Mouse (Mus musculus) G1E (cell line): ENCODE results near the gene Olfr39.

Experiments used
- CTCF ChIP-seq: IDR thresholded peaks from 2 replicates; pipeline ENCODE4 v1.5.1; 2012; ENCODE audit warnings: low read depth, low read length, inconsistent platforms, mixed read lengths
- GATA1 ChIP-seq: IDR thresholded peaks from 2 replicates; pipeline ENCODE4 v1.6.1; 2012; ENCODE audit warnings: borderline replicate concordance, low read length, inconsistent platforms, mixed read lengths
- GATA2 ChIP-seq: IDR thresholded peaks from 2 replicates; pipeline ENCODE4 v1.6.1; 2012; ENCODE audit warnings: low read depth, low read length, inconsistent platforms, borderline replicate concordance
- POLR2AphosphoS5 ChIP-seq: IDR thresholded peaks from 2 replicates; pipeline ENCODE4 v1.6.1; 2012; ENCODE audit warnings: low read depth, low read length, inconsistent platforms; ENCODE audit not compliant: insufficient replicate concordance
- TAL1 ChIP-seq: conservative IDR thresholded peaks from 2 replicates; pipeline ENCODE4 v1.6.1; 2012; ENCODE audit warnings: low read depth, low read length, inconsistent platforms, mixed read lengths

GRCm38 (mm10) chr9:20335994-20336393, 53.8 kb downstream of the Olfr39 start, which contains the start of gene Olfr18:
- no peak for TF ChIP-seq TAL1
- TF ChIP-seq POLR2AphosphoS5: no peak
- no peak for TF ChIP-seq CTCF
- no peak for TF ChIP-seq GATA1
- no peak for TF ChIP-seq GATA2
